Mouse (Mus musculus) retina, postnatal 7 days (tissue): ENCODE measurements around the gene Dgkh.
"Not testable (repeated sequence)": the region's sequence is repeated elsewhere in the genome, so short reads cannot be mapped to it uniquely, and the experiment has no call there.

Experiments used
- DNase-seq: peaks from one replicate; pipeline ENCODE4 v3.0.0-alpha.2; 2012; ENCODE audit warnings: low read depth, low spot score

Dgkh gene

GRCm38 (mm10) chr14:78732617-78733312 lies at the start of gene Dgkh:
Gene Dgkh (minus strand): TSS chr14:78732776.
- DNase-seq: peak; percentile 82

- DNase-seq: no peak
Measured at GRCm38 (mm10) chr14:78777215-78777614, 44.6 kb upstream of the Dgkh start.

GRCm38 (mm10) chr14:78776659-78777058 lies 44.1 kb upstream of the Dgkh start:
- DNase-seq: no peak

GRCm38 (mm10) chr14:78775699-78776098 lies 43.1 kb upstream of the Dgkh start:
- DNase-seq: no peak

GRCm38 (mm10) chr14:78775226-78775625 lies 42.6 kb upstream of the Dgkh start:
- no peak for DNase-seq

GRCm38 (mm10) chr14:78770457-78770856 lies 37.9 kb upstream of the Dgkh start:
- DNase-seq: no peak

- DNase-seq: no peak
Measured at GRCm38 (mm10) chr14:78761064-78761463, 28.5 kb upstream of the Dgkh start.

- DNase-seq: no peak
Measured at GRCm38 (mm10) chr14:78759491-78759890, 26.9 kb upstream of the Dgkh start.

- no peak for DNase-seq
Measured at GRCm38 (mm10) chr14:78755316-78755715, 22.7 kb upstream of the Dgkh start.

GRCm38 (mm10) chr14:78748692-78749091 lies 16.1 kb upstream of the Dgkh start:
- DNase-seq: no peak

- DNase-seq: no peak
Measured at GRCm38 (mm10) chr14:78747969-78748651, 15.5 kb upstream of the Dgkh start.

- DNase-seq: no peak
Measured at GRCm38 (mm10) chr14:78747454-78747853, 14.9 kb upstream of the Dgkh start.

- no peak for DNase-seq
Measured at GRCm38 (mm10) chr14:78734605-78735004, 2.0 kb upstream of the Dgkh start.

- DNase-seq: not testable (repeated sequence)
Measured at GRCm38 (mm10) chr14:78734203-78734602, 1.6 kb upstream of the Dgkh start.

- DNase-seq: no peak
Measured at GRCm38 (mm10) chr14:78733366-78734076, 945 bp upstream of the Dgkh start.

- DNase-seq: no peak
Measured at GRCm38 (mm10) chr14:78731852-78732616, 542 bp downstream of the Dgkh start.

GRCm38 (mm10) chr14:78731240-78731639 lies 1.3 kb downstream of the Dgkh start:
- no peak for DNase-seq

- DNase-seq: no peak
Measured at GRCm38 (mm10) chr14:78725976-78726375, 6.6 kb downstream of the Dgkh start.

- peak; percentile 21 for DNase-seq
Measured at GRCm38 (mm10) chr14:78725307-78725956, 7.1 kb downstream of the Dgkh start.

- peak; percentile 31 for DNase-seq
Measured at GRCm38 (mm10) chr14:78724414-78725306, 7.9 kb downstream of the Dgkh start.
